Mouse (Mus musculus) spleen, adult 2 months (tissue): Measurements from ENCODE around the gene Antxr2.

Experiments
- CTCF ChIP-seq: fragments of 200-500 bp; IDR thresholded peaks from 2 replicates; pipeline ENCODE4 v1.5.1; 2011; ENCODE audit warnings: mild to moderate bottlenecking, inconsistent platforms; ENCODE audit not compliant: insufficient read depth, insufficient read length, insufficient replicate concordance; ENCODE audit errors: extremely low read depth
- POLR2A ChIP-seq: fragments of 200-500 bp; IDR thresholded peaks from 2 replicates; pipeline ENCODE4 v1.6.1; 2011; ENCODE audit warnings: low read depth, low read length, inconsistent platforms

DNA sequence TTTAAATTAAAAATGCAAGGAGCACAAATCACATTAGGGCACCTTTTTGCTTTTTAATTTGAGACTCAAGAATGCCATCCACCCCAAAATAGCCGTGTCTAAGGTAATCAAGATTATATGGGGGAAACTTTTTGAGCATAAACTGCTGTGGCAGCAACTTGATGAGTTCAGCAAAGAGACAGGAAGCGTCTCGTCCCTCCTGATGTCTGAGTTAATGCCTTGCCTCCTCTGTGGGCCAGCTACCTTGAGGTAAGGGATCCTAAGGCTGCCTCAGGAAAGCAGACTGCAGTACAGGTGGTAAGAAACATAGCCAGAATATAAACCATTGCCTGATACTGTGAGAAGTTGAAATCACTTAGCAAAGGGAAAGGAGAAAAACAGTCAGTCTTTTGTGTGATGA, 71.8 kb downstream of the Antxr2 start:
- TF ChIP-seq CTCF: no peak
- TF ChIP-seq POLR2A: no peak
